ENCODE assay signal across 26 mouse cellular contexts in genomic region chr11:117466911-117467310, GRCm38 (mm10). TPM values are rescaled to one million over a fixed set of nuclear protein-coding genes. Genes with fewer than 3 reads are reported as not detected.
"Had no signal": no experiment of that assay in that cellular context is flagged by ENCODE, and none has a peak within 500 bp of the region (broad histone marks: within the 10 kb centered on the region; RNA-seq: fewer than 3 reads in every experiment).

No protein-coding gene starts in this region.

- H3K27ac ChIP-seq: kidney, postnatal 0 days; layer of hippocampus, adult 2 months; limb, embryonic 10.5 days; limb, embryonic 13.5 days; liver, embryonic 12.5 days; liver, embryonic 15.5 days; lung, embryonic 15.5 days; macrophage; stomach, postnatal 0 days had no signal

- H3K4me2 ChIP-seq: limb, embryonic 13.5 days; liver, embryonic 12.5 days; liver, embryonic 15.5 days; lung, embryonic 15.5 days had no signal

- H3K9me3 ChIP-seq: limb, embryonic 10.5 days; limb, embryonic 13.5 days; liver, embryonic 12.5 days; liver, embryonic 15.5 days; lung, embryonic 15.5 days had no signal

- H3K4me3 ChIP-seq: layer of hippocampus, adult 2 months; limb, embryonic 10.5 days; limb, embryonic 13.5 days; liver, embryonic 12.5 days; liver, embryonic 15.5 days; lung, embryonic 15.5 days had no signal

- H3K36me3 ChIP-seq: limb, embryonic 10.5 days; limb, embryonic 13.5 days; liver, embryonic 12.5 days; liver, embryonic 15.5 days; lung, embryonic 15.5 days had no signal

- H3K4me1 ChIP-seq: liver, embryonic 12.5 days; liver, embryonic 15.5 days had no signal

- ATAC-seq: intestine, postnatal 0 days; liver, embryonic 12.5 days had no signal

- H3K9ac ChIP-seq: limb, embryonic 13.5 days; liver, embryonic 12.5 days; liver, embryonic 15.5 days; lung, embryonic 15.5 days had no signal

- DNase-seq: kidney, adult 2 months; kidney, postnatal 25 days; layer of hippocampus, adult 9-11 months; liver; lung, adult 18-20 months; lung, postnatal 14 days; midbrain, embryonic 14.5 days; right cerebral cortex, postnatal 14 days; right cerebral cortex, postnatal 4 days; thymus, postnatal 4 days had no signal

RNA-seq across cellular contexts. Expression of gene Gm11733, which starts 17.3 kb away (rescaled TPM):
- polyA plus RNA-seq: intestine, postnatal 0 days; kidney, embryonic 14.5 days; kidney, postnatal 0 days; large intestine, adult 2 months; limb, embryonic 10.5 days; limb, embryonic 13.5 days; liver, embryonic 12.5 days; liver, embryonic 15.5 days; macrophage; midbrain, postnatal 0 days; neural tube, embryonic 11.5 days; neural tube, embryonic 14.5 days; stomach, embryonic 14.5 days; stomach, postnatal 0 days had no signal
